Mouse (Mus musculus): ENCODE measurements around the gene Zfp770.

DNA sequence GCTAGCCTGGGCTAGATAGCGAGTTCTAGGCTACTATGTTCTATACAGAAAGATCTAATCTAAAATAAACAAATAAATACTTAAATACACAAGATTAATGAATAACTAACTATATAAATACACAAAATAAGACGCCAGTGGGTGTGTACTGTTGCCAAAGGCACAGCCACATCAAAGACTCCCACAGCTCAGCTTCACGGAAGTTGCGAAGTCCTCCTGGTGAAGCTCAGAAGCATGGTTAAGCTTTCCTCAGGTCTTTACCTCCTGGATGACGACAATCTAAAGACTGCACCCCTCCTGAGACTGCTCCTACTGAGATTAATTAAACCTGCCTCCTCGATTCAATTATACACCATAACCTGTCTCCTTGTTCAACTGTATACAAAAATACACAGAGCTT, 48.0 kb downstream of the Zfp770 start:
- TF ChIP-seq CTCF (IDR thresholded peaks at IDR 0.05) = no peak
- TF ChIP-seq EP300 (IDR thresholded peaks at IDR 0.05) = no peak

All from lung, postnatal 0 days (tissue).